Mouse (Mus musculus): Measurements from ENCODE around the gene Cmtm2b. TPM values are rescaled to one million over a fixed set of nuclear protein-coding genes. Genes with fewer than 3 reads are reported as not detected.

Cmtm2b gene
- polyA plus RNA-seq, 1 experiment from 2014 or later = not detected

GRCm38 (mm10) chr8:104353186-104353585 lies 31.2 kb downstream of the Cmtm2b start:
- ATAC-seq = no peak
- Histone ChIP-seq H3K4me2 (replicated peaks; ENCODE audit: low read depth) (no peak overlapping the region), H3K36me3 (ENCODE audit: control insufficient read depth, insufficient read depth) (peaks cover 22% of the 10 kb centered on the region), H3K4me3 (ENCODE audit: low read depth, low read length) (no peak overlapping the region), H3K27ac (ENCODE audit: low read depth, low read length) (no peak overlapping the region), H3K9ac (ENCODE audit: low read depth, low read length) (no peak overlapping the region), H3K9me3 (ENCODE audit: control insufficient read depth) (no peaks in the 10 kb centered on the region), H3K27me3 (replicated peaks; ENCODE audit: control insufficient read depth, insufficient read depth, low read length) (no peaks in the 10 kb centered on the region), H3K4me1 (replicated peaks; ENCODE audit: control insufficient read depth, insufficient read depth, low read length) (0 out of 2 replicates have a peak, but pooled peaks cover 2% of the 10 kb centered on the region)
- TF ChIP-seq CTCF (IDR thresholded peaks at IDR 0.05; ENCODE audit: low read depth) = peak; percentile 57
- 69% methylated on average over 5 of the region's 5 CpGs for WGBS

- Histone ChIP-seq H3K36me3 (ENCODE audit: control insufficient read depth, insufficient read depth) (peaks cover 22% of the 10 kb centered on the region), H3K27ac (ENCODE audit: low read depth, low read length) (no peak overlapping the region), H3K9ac (ENCODE audit: low read depth, low read length) (no peak overlapping the region), H3K4me2 (replicated peaks; ENCODE audit: low read depth) (no peak overlapping the region), H3K4me1 (replicated peaks; ENCODE audit: control insufficient read depth, insufficient read depth, low read length) (0 out of 2 replicates have a peak, but pooled peaks cover 2% of the 10 kb centered on the region), H3K9me3 (ENCODE audit: control insufficient read depth) (no peaks in the 10 kb centered on the region), H3K4me3 (ENCODE audit: low read depth, low read length) (no peak overlapping the region), H3K27me3 (replicated peaks; ENCODE audit: control insufficient read depth, insufficient read depth, low read length) (no peaks in the 10 kb centered on the region)
- TF ChIP-seq CTCF (IDR thresholded peaks at IDR 0.05; ENCODE audit: low read depth) = no peak
- WGBS = 66% methylated on average over 10 of the region's 10 CpGs
- ATAC-seq = peak; percentile 59
Observed at GRCm38 (mm10) chr8:104354504-104354903, 32.5 kb downstream of the Cmtm2b start.

- no peaks in the 10 kb centered on the region for H3K27me3 ChIP-seq (replicated peaks; ENCODE audit: control insufficient read depth, insufficient read depth, low read length)
- H3K9ac ChIP-seq (ENCODE audit: low read depth, low read length) = no peak overlapping the region
- H3K4me1 ChIP-seq (replicated peaks; ENCODE audit: control insufficient read depth, insufficient read depth, low read length) = no peaks in the 10 kb centered on the region
- H3K36me3 ChIP-seq (ENCODE audit: control insufficient read depth, insufficient read depth) = 0 out of 2 replicates have a peak, but pooled peaks cover 19% of the 10 kb centered on the region
- 90% methylated on average over 3 of the region's 3 CpGs for WGBS
- H3K4me3 ChIP-seq (ENCODE audit: low read depth, low read length) = no peak overlapping the region
- H3K27ac ChIP-seq (ENCODE audit: low read depth, low read length) = no peak overlapping the region
- H3K4me2 ChIP-seq (replicated peaks; ENCODE audit: low read depth) = no peak overlapping the region
- no peaks in the 10 kb centered on the region for H3K9me3 ChIP-seq (ENCODE audit: control insufficient read depth)
- no peak for TF ChIP-seq CTCF (IDR thresholded peaks at IDR 0.05; ENCODE audit: low read depth)
- no peak for ATAC-seq
Observed at GRCm38 (mm10) chr8:104358637-104359036, 36.6 kb downstream of the Cmtm2b start.

- Histone ChIP-seq H3K27me3 (replicated peaks; ENCODE audit: control insufficient read depth, insufficient read depth, low read length) (no peaks in the 10 kb centered on the region), H3K4me2 (replicated peaks; ENCODE audit: low read depth) (no peak overlapping the region), H3K27ac (ENCODE audit: low read depth, low read length) (no peak overlapping the region), H3K4me3 (ENCODE audit: low read depth, low read length) (no peak overlapping the region), H3K36me3 (ENCODE audit: control insufficient read depth, insufficient read depth) (0 out of 2 replicates have a peak, but pooled peaks cover 19% of the 10 kb centered on the region), H3K9me3 (ENCODE audit: control insufficient read depth) (no peaks in the 10 kb centered on the region), H3K9ac (ENCODE audit: low read depth, low read length) (no peak overlapping the region), H3K4me1 (replicated peaks; ENCODE audit: control insufficient read depth, insufficient read depth, low read length) (no peaks in the 10 kb centered on the region)
- no peak for ATAC-seq
- 70% methylated on average over 15 of the region's 15 CpGs for WGBS
- 0 out of 2 replicates have a peak, but pooled peaks have one; percentile 9 for TF ChIP-seq CTCF (IDR thresholded peaks at IDR 0.05; ENCODE audit: low read depth)
Observed at GRCm38 (mm10) chr8:104359778-104360456, 37.9 kb downstream of the Cmtm2b start.

GRCm38 (mm10) chr8:104365695-104366094 lies 43.7 kb downstream of the Cmtm2b start:
- no peaks in the 10 kb centered on the region for H3K9me3 ChIP-seq (ENCODE audit: control insufficient read depth)
- no peak overlapping the region for H3K4me2 ChIP-seq (replicated peaks; ENCODE audit: low read depth)
- H3K4me1 ChIP-seq (replicated peaks; ENCODE audit: control insufficient read depth, insufficient read depth, low read length) = no peaks in the 10 kb centered on the region
- 0 out of 2 replicates have a peak, but pooled peaks cover 7% of the 10 kb centered on the region for H3K36me3 ChIP-seq (ENCODE audit: control insufficient read depth, insufficient read depth)
- no peak overlapping the region for H3K27ac ChIP-seq (ENCODE audit: low read depth, low read length)
- no peak overlapping the region for H3K9ac ChIP-seq (ENCODE audit: low read depth, low read length)
- no peak overlapping the region for H3K4me3 ChIP-seq (ENCODE audit: low read depth, low read length)
- H3K27me3 ChIP-seq (replicated peaks; ENCODE audit: control insufficient read depth, insufficient read depth, low read length) = no peaks in the 10 kb centered on the region
- TF ChIP-seq CTCF (IDR thresholded peaks at IDR 0.05; ENCODE audit: low read depth) = no peak
- 69% methylated on average over 9 of the region's 9 CpGs for WGBS
- ATAC-seq = peak; percentile 63; the same call in 1 of the 2 replicates

GRCm38 (mm10) chr8:104367398-104367797 lies 45.4 kb downstream of the Cmtm2b start:
- H3K4me3 ChIP-seq (ENCODE audit: low read depth, low read length) = no peak overlapping the region
- 0 out of 2 replicates have a peak, but pooled peaks cover 3% of the 10 kb centered on the region for H3K36me3 ChIP-seq (ENCODE audit: control insufficient read depth, insufficient read depth)
- no peak overlapping the region for H3K27ac ChIP-seq (ENCODE audit: low read depth, low read length)
- no peak for TF ChIP-seq CTCF (IDR thresholded peaks at IDR 0.05; ENCODE audit: low read depth)
- H3K4me1 ChIP-seq (replicated peaks; ENCODE audit: control insufficient read depth, insufficient read depth, low read length) = no peaks in the 10 kb centered on the region
- H3K27me3 ChIP-seq (replicated peaks; ENCODE audit: control insufficient read depth, insufficient read depth, low read length) = no peaks in the 10 kb centered on the region
- no peak for ATAC-seq
- no peak overlapping the region for H3K9ac ChIP-seq (ENCODE audit: low read depth, low read length)
- no peaks in the 10 kb centered on the region for H3K9me3 ChIP-seq (ENCODE audit: control insufficient read depth)
- 44% methylated on average over 5 of the region's 5 CpGs for WGBS
- H3K4me2 ChIP-seq (replicated peaks; ENCODE audit: low read depth) = no peak overlapping the region

All from intestine, postnatal 0 days (tissue).